Mouse (Mus musculus) thymus, postnatal 4 days (tissue): Measurements from ENCODE around the gene Zfp97.
"Not testable (repeated sequence)": the region's sequence is repeated elsewhere in the genome, so short reads cannot be mapped to it uniquely, and the experiment has no call there.

Experiments
- DNase-seq: peaks from one replicate; pipeline ENCODE4 v3.0.0; 2021

Gene Zfp97

GRCm38 (mm10) chr17:17120830-17121502 is at the start of gene Zfp97:
Gene Zfp97, plus strand, starts transcription at chr17:17121415.
- DNase-seq: not testable (repeated sequence)

- DNase-seq: not testable (repeated sequence)
Measured at GRCm38 (mm10) chr17:17178757-17179413, 57.7 kb downstream of the Zfp97 start.

- DNase-seq: not testable (repeated sequence)
Measured at GRCm38 (mm10) chr17:17194761-17195160, 73.5 kb downstream of the Zfp97 start.

GRCm38 (mm10) chr17:17195178-17195577 is 74.0 kb downstream of the Zfp97 start:
- no peak for DNase-seq

GRCm38 (mm10) chr17:17196111-17196510 is 74.9 kb downstream of the Zfp97 start:
- not testable (repeated sequence) for DNase-seq
